Mouse (Mus musculus): Measurements from ENCODE around the gene Pld5. TPM values are rescaled to one million over a fixed set of nuclear protein-coding genes. Genes with fewer than 3 reads are reported as not detected.

Pld5 gene
- polyA plus RNA-seq, 1 experiment from 2014 or later = 0.79 TPM

DNA sequence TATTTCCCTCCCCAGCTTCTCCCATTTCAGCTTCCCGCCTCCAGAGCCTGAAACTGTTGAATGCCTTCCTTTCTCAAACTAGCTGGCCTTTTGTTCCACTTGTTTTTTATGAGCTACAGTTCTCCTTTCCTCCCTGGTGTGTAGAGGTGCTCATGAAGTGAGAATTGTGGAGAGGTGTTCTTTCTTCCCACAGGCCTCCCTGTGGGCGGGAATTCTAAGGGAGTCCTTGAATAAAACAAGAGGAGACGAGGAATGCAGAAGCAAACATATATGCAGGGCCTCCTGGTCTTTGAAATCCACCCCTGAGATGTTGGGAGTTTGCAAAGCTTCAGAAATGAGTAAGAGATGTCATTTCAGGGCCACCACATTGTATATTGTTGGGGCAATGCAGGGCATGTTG lies 235.2 kb downstream of the Pld5 start:
- Histone ChIP-seq H3K27ac (no peak overlapping the region), H3K9ac (no peak overlapping the region), H3K36me3 (no peaks in the 10 kb centered on the region), H3K4me1 (replicated peaks) (no peaks in the 10 kb centered on the region), H3K9me3 (replicated peaks) (no peaks in the 10 kb centered on the region), H3K4me3 (no peak overlapping the region), H3K27me3 (no peaks in the 10 kb centered on the region), H3K4me2 (no peak overlapping the region)
- no peak for ATAC-seq (replicated peaks; ENCODE audit: insufficient number of reproducible peaks, insufficient read depth, low FRiP score, low read depth)
- WGBS = 63% methylated on average over 3 of the region's 3 CpGs

DNA sequence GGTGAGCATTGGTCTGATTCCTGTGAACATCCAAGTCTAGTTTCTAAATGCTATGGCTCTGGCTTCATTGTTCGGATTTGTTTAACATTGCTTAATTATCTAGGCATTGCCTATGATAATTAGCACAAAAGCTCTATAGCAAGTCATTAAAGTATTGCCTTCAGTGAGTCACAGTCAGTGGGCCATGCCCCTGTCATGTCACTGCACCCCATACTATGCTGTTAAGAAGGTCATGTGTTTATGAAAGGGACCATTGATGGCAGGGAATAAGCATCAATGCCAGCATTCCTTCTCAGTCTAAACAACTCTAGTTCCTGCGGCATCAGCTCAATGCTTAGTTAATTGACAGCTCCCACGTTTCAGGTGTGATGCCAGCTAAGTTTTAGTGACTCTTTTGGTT lies 239.1 kb downstream of the Pld5 start:
- no peak overlapping the region for H3K9ac ChIP-seq
- H3K4me3 ChIP-seq = no peak overlapping the region
- whole genome bisulfite sequencing = 75% methylated on average over 3 of the region's 3 CpGs
- H3K27ac ChIP-seq = no peak overlapping the region
- ATAC-seq (replicated peaks; ENCODE audit: insufficient number of reproducible peaks, insufficient read depth, low FRiP score, low read depth) = no peak
- no peaks in the 10 kb centered on the region for H3K27me3 ChIP-seq
- H3K4me2 ChIP-seq = no peak overlapping the region
- H3K4me1 ChIP-seq (replicated peaks) = no peaks in the 10 kb centered on the region
- H3K9me3 ChIP-seq (replicated peaks) = no peaks in the 10 kb centered on the region
- H3K36me3 ChIP-seq = no peaks in the 10 kb centered on the region

DNA sequence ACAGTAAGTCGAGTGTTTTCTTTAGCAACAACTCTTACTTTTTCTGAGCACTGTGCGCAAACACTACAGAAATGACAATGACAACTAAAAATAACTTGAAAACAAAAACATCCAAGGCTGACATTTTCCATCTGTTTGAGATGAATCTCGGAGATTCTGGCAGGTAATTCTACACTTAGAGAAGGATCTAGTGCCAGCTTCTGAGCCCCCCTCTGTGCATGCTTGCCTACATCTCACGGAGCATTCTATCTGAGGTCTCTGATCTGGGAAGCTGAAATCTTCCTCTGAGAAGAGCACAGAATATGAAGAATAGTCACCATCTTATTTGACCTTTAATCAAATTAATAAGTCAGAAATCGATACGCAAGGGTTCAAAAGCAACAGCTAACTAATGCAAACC lies 240.4 kb downstream of the Pld5 start:
- ATAC-seq (replicated peaks; ENCODE audit: insufficient number of reproducible peaks, insufficient read depth, low FRiP score, low read depth) = no peak
- Histone ChIP-seq H3K4me2 (no peak overlapping the region), H3K27me3 (no peaks in the 10 kb centered on the region), H3K9ac (no peak overlapping the region), H3K4me1 (replicated peaks) (no peaks in the 10 kb centered on the region), H3K27ac (no peak overlapping the region), H3K4me3 (no peak overlapping the region), H3K36me3 (no peaks in the 10 kb centered on the region), H3K9me3 (replicated peaks) (no peaks in the 10 kb centered on the region)
- WGBS = 80% methylated on average over 6 of the region's 6 CpGs

DNA sequence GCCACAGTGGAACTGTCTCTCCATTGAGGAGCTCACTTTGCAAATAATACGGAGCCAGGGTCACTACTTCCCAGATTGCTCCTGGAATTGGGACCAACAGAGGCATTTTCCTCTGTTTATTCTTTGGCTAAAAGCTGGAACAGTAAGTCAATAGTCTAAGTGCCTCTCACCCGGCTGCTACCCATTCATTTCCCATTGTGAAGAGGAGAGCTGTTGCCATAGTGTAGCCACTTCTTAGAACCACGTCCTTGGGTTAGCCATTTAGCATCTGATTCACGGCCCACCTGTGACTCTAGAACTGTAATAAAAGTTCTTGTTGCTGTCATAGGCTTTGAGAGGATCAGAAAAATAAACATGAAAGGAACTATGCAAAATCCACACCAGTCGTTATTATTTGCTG lies 241.4 kb downstream of the Pld5 start:
- H3K4me1 ChIP-seq (replicated peaks) = no peaks in the 10 kb centered on the region
- WGBS = 82% methylated on average over 5 of the region's 5 CpGs
- no peak overlapping the region for H3K4me3 ChIP-seq
- H3K9me3 ChIP-seq (replicated peaks) = no peaks in the 10 kb centered on the region
- no peaks in the 10 kb centered on the region for H3K36me3 ChIP-seq
- no peak overlapping the region for H3K4me2 ChIP-seq
- ATAC-seq (replicated peaks; ENCODE audit: insufficient number of reproducible peaks, insufficient read depth, low FRiP score, low read depth) = no peak
- no peaks in the 10 kb centered on the region for H3K27me3 ChIP-seq
- no peak overlapping the region for H3K27ac ChIP-seq
- H3K9ac ChIP-seq = no peak overlapping the region

DNA sequence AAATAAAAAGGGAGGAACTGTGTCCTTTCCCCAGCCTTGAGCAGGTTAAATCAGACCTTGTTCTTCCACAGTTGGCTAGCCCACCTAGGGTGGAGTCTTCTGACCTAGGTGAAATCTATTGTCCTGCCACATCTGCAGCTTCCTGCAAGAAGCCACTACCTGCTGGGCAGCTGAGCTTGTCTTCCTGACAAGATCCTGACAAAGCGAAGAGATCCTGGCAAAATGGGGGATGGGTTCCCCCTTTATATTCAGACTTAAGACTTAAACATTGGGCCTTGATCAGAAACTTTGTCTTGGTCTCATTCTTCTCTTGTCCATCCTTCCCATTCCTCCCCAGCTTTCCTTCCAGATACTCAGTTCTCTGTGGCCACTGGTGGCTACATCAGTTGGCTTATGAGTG lies 246.0 kb downstream of the Pld5 start:
- 86% methylated on average over 1 of the region's 1 CpGs for WGBS
- no peaks in the 10 kb centered on the region for H3K36me3 ChIP-seq

DNA sequence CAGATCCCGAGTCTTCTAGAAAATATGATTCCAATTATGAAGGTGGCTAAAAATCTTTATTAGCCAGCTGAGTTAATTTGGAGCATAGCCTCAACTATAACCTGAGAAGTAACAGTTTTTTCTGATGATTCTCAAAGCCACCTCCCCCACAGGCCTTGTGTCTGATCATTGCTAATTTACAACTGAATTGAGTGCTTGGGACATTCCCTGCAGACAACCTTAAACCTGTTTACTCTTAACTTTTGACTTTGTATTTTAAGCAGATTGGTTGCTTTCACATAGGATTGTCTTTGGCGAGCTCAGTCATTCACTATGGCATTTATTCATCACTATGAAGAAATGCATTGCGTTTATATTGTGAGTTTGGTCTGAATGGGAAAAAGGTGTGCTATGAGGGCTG lies 246.7 kb downstream of the Pld5 start:
- Histone ChIP-seq H3K4me3 (no peak overlapping the region), H3K36me3 (no peaks in the 10 kb centered on the region), H3K27ac (no peak overlapping the region), H3K9me3 (replicated peaks) (no peaks in the 10 kb centered on the region), H3K4me2 (no peak overlapping the region), H3K4me1 (replicated peaks) (no peaks in the 10 kb centered on the region), H3K27me3 (no peaks in the 10 kb centered on the region), H3K9ac (no peak overlapping the region)
- ATAC-seq (replicated peaks; ENCODE audit: insufficient number of reproducible peaks, insufficient read depth, low FRiP score, low read depth) = no peak
- WGBS = 79% methylated on average over 3 of the region's 3 CpGs

More for the DNA sequence above, 246.0 kb downstream of the Pld5 start:
- no peak overlapping the region for H3K4me2 ChIP-seq
- H3K27me3 ChIP-seq = no peaks in the 10 kb centered on the region
- no peak overlapping the region for H3K4me3 ChIP-seq
- no peak for ATAC-seq (replicated peaks; ENCODE audit: insufficient number of reproducible peaks, insufficient read depth, low FRiP score, low read depth)
- no peak overlapping the region for H3K9ac ChIP-seq
- H3K27ac ChIP-seq = no peak overlapping the region
- H3K9me3 ChIP-seq (replicated peaks) = no peaks in the 10 kb centered on the region
- no peaks in the 10 kb centered on the region for H3K4me1 ChIP-seq (replicated peaks)

DNA sequence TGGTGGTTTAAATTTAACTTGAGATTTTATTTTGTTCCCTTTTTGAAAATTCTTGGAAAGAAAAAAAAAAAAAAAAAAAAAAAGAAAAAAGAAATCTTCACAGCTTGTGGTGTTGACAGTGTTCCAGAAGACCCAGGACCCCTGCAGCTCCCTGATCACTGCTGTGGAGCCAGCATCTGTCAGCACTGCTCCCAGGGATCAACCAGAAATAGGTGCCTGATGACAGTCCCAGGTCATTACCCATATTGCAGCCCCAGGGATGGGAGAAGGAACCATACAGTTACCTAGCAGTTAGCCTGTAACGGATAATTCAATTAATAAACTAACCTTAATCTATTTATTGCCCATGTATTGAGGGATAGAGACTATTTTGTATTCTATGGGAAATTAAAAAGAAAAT lies 250.6 kb downstream of the Pld5 start:
- Histone ChIP-seq H3K4me1 (replicated peaks) (no peaks in the 10 kb centered on the region), H3K9me3 (replicated peaks) (no peaks in the 10 kb centered on the region), H3K27me3 (no peaks in the 10 kb centered on the region), H3K27ac (no peak overlapping the region), H3K4me3 (no peak overlapping the region), H3K36me3 (no peaks in the 10 kb centered on the region), H3K9ac (no peak overlapping the region), H3K4me2 (no peak overlapping the region)
- 41% methylated on average over 1 of the region's 1 CpGs for whole genome bisulfite sequencing
- no peak for ATAC-seq (replicated peaks; ENCODE audit: insufficient number of reproducible peaks, insufficient read depth, low FRiP score, low read depth)

DNA sequence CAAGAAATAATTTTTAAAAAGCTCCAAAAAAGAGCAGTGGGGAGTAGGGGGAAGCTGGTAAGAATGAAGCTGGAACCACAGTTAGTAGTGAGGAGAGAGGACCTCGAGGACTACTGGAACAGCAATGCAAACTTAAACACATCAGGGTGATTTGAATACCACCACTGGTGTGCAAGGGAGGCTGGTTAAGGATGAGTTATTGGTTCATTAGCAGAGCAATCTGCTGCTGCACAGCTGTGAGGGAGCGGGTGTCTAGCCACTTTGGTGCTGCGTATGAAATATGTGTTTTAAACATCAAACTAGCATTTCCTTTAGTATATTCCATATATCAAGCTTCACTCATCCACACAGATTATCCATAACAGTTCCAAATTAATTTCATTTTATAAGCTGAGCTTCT lies 256.6 kb downstream of the Pld5 start:
- no peaks in the 10 kb centered on the region for H3K9me3 ChIP-seq (replicated peaks)
- no peaks in the 10 kb centered on the region for H3K4me1 ChIP-seq (replicated peaks)
- no peak overlapping the region for H3K27ac ChIP-seq
- H3K9ac ChIP-seq = no peak overlapping the region
- no peaks in the 10 kb centered on the region for H3K27me3 ChIP-seq
- WGBS = 89% methylated on average over 3 of the region's 3 CpGs
- H3K4me3 ChIP-seq = no peak overlapping the region
- no peak for ATAC-seq (replicated peaks; ENCODE audit: insufficient number of reproducible peaks, insufficient read depth, low FRiP score, low read depth)
- H3K4me2 ChIP-seq = no peak overlapping the region
- H3K36me3 ChIP-seq = no peaks in the 10 kb centered on the region

DNA sequence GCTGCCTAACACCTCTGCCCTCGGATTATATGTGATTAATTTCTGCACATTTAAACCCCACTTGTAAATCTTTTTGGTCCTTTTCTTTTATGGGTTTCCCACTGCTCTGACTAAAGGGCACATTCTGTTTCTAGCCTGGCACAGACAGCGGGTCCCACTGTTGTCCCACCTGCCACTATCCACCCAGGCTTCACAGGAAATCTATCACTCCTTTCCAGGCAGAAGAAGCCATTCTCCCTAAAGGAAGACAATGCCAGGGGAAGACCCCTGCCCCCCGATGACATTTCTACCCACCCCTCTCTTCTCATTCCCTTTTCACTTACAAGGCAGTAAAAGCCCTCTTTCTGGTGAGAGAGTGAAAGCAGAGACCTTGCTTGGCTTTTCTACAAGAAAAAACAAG lies 259.0 kb downstream of the Pld5 start:
- WGBS = 62% methylated on average over 3 of the region's 3 CpGs
- Histone ChIP-seq H3K9ac (no peak overlapping the region), H3K4me1 (replicated peaks) (no peaks in the 10 kb centered on the region), H3K36me3 (no peaks in the 10 kb centered on the region), H3K4me2 (no peak overlapping the region), H3K9me3 (replicated peaks) (no peaks in the 10 kb centered on the region), H3K27ac (no peak overlapping the region), H3K27me3 (no peaks in the 10 kb centered on the region), H3K4me3 (no peak overlapping the region)
- no peak for ATAC-seq (replicated peaks; ENCODE audit: insufficient number of reproducible peaks, insufficient read depth, low FRiP score, low read depth)

DNA sequence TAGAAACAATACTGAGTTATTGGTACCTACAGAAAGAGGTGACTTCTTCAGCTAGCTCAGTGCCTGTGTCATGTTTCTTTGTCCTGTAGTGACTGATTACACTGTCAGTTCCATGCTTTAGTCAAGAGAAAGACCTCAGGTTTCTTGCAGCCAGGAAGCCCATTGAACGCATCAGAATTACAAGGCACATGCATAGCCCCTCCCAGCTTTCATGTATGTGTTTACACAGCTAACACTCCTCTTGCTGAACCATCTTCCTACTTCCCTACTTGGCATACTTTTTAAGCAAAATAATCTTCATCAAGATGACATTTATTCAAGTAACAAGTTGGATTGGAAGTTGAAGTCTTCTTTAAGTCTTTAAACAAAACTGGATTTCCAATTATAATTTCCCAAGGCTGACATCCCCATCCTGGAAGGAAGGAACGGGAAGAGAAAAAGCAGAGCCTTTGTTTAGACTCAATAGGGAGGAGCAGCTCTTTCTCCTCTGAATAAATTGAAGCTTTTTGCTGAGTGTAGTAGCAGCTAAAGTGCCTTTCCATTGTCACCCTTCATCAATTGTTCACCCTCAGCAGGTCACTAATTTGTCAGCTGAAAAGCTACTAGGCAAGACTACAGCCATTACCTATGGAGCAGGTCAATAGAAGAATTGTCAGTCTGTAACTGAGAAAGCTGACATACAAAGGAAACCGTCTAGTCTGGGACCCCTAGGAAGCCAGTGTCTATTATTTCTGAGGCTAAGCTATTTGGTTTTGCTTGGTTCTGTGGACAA lies 261.4 kb downstream of the Pld5 start:
- Histone ChIP-seq H3K27ac (no peak overlapping the region), H3K9me3 (replicated peaks) (no peaks in the 10 kb centered on the region), H3K9ac (no peak overlapping the region), H3K36me3 (no peaks in the 10 kb centered on the region), H3K4me3 (no peak overlapping the region), H3K4me1 (replicated peaks) (no peaks in the 10 kb centered on the region), H3K27me3 (no peaks in the 10 kb centered on the region), H3K4me2 (no peak overlapping the region)
- WGBS = 54% methylated on average over 3 of the region's 3 CpGs
- no peak for ATAC-seq (replicated peaks; ENCODE audit: insufficient number of reproducible peaks, insufficient read depth, low FRiP score, low read depth)

DNA sequence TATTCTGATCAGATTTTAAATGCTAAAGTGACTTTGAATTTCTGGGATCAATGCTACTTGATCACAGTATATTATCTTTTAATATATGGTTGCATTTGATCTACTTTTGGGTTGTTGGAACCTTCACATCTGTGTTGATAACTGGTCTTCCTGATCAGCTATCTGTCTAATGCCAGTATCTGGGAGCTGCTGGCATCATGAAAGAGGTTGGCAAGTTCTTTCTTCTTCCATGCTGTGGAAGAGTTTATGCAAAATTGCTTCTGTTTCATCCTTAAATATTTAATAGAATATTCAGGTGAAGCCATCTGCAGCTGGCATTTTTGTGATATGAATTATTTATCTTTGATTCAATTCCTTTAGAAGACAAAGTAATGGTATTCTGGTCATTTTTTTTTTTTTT lies 263.6 kb downstream of the Pld5 start:
- H3K27me3 ChIP-seq = no peaks in the 10 kb centered on the region
- H3K9me3 ChIP-seq (replicated peaks) = no peaks in the 10 kb centered on the region
- H3K9ac ChIP-seq = no peak overlapping the region
- H3K27ac ChIP-seq = no peak overlapping the region
- no peaks in the 10 kb centered on the region for H3K36me3 ChIP-seq
- ATAC-seq (replicated peaks; ENCODE audit: insufficient number of reproducible peaks, insufficient read depth, low FRiP score, low read depth) = no peak
- H3K4me1 ChIP-seq (replicated peaks) = no peaks in the 10 kb centered on the region
- no peak overlapping the region for H3K4me2 ChIP-seq
- no peak overlapping the region for H3K4me3 ChIP-seq

DNA sequence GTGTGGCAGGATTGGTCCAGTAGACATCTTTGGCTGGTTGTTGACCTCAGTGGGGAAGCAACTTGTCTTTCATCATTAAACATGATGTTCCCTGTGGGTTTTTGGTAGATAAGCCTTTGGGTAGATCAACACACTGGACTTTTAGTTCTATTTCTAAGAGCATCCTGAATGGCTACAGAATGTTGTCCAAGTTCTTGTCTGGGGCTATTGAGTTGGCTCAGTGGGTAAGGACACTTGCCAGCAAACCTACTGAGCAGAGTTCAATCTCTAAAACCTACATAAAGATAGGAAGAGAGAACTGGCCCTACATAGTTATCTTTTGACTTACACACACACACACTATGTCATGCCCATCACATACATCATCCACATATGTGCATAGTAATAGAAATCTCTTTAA lies 264.0 kb downstream of the Pld5 start:
- no peak for ATAC-seq (replicated peaks; ENCODE audit: insufficient number of reproducible peaks, insufficient read depth, low FRiP score, low read depth)
- H3K27me3 ChIP-seq = no peaks in the 10 kb centered on the region
- no peaks in the 10 kb centered on the region for H3K36me3 ChIP-seq
- H3K4me2 ChIP-seq = no peak overlapping the region
- H3K4me1 ChIP-seq (replicated peaks) = no peaks in the 10 kb centered on the region
- no peak overlapping the region for H3K9ac ChIP-seq
- no peak overlapping the region for H3K4me3 ChIP-seq
- no peaks in the 10 kb centered on the region for H3K9me3 ChIP-seq (replicated peaks)
- no peak overlapping the region for H3K27ac ChIP-seq
